Mouse (Mus musculus): Measurements from ENCODE around the gene Tmem131. TPM values are rescaled to one million over a fixed set of nuclear protein-coding genes. Genes with fewer than 3 reads are reported as not detected.

Gene Tmem131
- polyA plus RNA-seq, 1 experiment from 2014 or later = 11.4 TPM

DNA sequence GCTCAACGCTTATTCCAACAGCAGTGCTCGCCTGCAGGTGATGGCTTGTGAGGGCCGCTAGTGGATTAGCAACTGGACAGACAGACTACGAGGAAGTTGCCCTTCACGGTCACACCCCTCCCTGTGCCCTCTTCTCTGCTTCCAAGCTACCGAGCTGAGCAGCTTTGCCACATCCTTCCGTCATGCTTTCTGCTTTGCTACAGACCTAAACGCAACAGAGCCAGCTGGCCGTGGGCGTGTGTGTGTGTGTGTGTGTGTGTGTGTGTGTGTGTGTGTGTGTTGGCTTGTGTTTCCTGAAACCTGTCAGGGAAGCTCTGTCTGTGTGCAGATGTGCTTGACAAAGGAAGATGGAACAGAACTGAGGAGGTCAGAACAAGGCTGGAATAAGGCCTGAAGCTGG, 146.0 kb downstream of the Tmem131 start:
- no peaks in the 10 kb centered on the region for H3K4me1 ChIP-seq (ENCODE audit: control insufficient read depth, insufficient read depth, low read length)
- 84% methylated on average over 10 of the region's 10 CpGs for WGBS (ENCODE audit: insufficient replicate concordance)
- H3K27ac ChIP-seq (ENCODE audit: low read depth, low read length) = no peak overlapping the region
- no peak for ATAC-seq (replicated peaks; ENCODE audit: insufficient number of reproducible peaks, low FRiP score, low TSS enrichment)
- H3K27me3 ChIP-seq (ENCODE audit: control insufficient read depth, insufficient read depth, low read length) = no peaks in the 10 kb centered on the region
- peaks cover 41% of the 10 kb centered on the region for H3K36me3 ChIP-seq (ENCODE audit: control insufficient read depth, insufficient read depth, low read length)
- H3K4me3 ChIP-seq (ENCODE audit: low read depth, low read length) = no peak overlapping the region
- no peaks in the 10 kb centered on the region for H3K9me3 ChIP-seq (replicated peaks; ENCODE audit: control insufficient read depth, low read length)
- H3K4me2 ChIP-seq = no peak overlapping the region
- no peak overlapping the region for H3K9ac ChIP-seq (ENCODE audit: low read depth, low read length)

DNA sequence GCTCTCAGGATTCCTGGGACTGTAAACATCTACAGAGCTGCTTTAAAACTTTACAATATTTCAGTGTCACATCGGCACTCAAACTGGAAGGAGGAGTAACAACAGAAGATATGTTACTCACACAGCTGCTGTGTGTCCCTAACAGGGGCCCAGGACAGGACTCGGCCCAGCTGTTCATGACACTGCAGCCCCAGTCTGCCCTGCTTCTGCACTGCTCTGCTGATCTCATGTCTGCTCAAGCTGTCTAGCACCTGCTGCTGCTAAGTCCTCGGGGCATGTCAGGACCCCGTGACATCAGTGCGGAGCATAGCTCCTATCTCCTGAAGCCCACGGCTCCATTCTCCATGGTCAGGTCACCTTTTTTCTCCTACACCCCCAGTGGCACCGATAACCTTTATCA, 146.8 kb downstream of the Tmem131 start:
- H3K9ac ChIP-seq (ENCODE audit: low read depth, low read length) = no peak overlapping the region
- no peaks in the 10 kb centered on the region for H3K9me3 ChIP-seq (replicated peaks; ENCODE audit: control insufficient read depth, low read length)
- H3K27ac ChIP-seq (ENCODE audit: low read depth, low read length) = no peak overlapping the region
- no peak overlapping the region for H3K4me3 ChIP-seq (ENCODE audit: low read depth, low read length)
- no peaks in the 10 kb centered on the region for H3K27me3 ChIP-seq (ENCODE audit: control insufficient read depth, insufficient read depth, low read length)
- no peak for ATAC-seq (replicated peaks; ENCODE audit: insufficient number of reproducible peaks, low FRiP score, low TSS enrichment)
- 83% methylated on average over 7 of the region's 7 CpGs for WGBS (ENCODE audit: insufficient replicate concordance)
- H3K36me3 ChIP-seq (ENCODE audit: control insufficient read depth, insufficient read depth, low read length) = peaks cover 37% of the 10 kb centered on the region
- H3K4me2 ChIP-seq = no peak overlapping the region
- H3K4me1 ChIP-seq (ENCODE audit: control insufficient read depth, insufficient read depth, low read length) = no peaks in the 10 kb centered on the region

- no peaks in the 10 kb centered on the region for H3K4me1 ChIP-seq (ENCODE audit: control insufficient read depth, insufficient read depth, low read length)
- 83% methylated on average over 8 of the region's 8 CpGs for WGBS (ENCODE audit: insufficient replicate concordance)
- H3K27ac ChIP-seq (ENCODE audit: low read depth, low read length) = no peak overlapping the region
- H3K36me3 ChIP-seq (ENCODE audit: control insufficient read depth, insufficient read depth, low read length) = peaks cover 6% of the 10 kb centered on the region
- no peak overlapping the region for H3K4me3 ChIP-seq (ENCODE audit: low read depth, low read length)
- no peak for ATAC-seq (replicated peaks; ENCODE audit: insufficient number of reproducible peaks, low FRiP score, low TSS enrichment)
- H3K9ac ChIP-seq (ENCODE audit: low read depth, low read length) = no peak overlapping the region
- H3K4me2 ChIP-seq = no peak overlapping the region
- no peaks in the 10 kb centered on the region for H3K27me3 ChIP-seq (ENCODE audit: control insufficient read depth, insufficient read depth, low read length)
- no peaks in the 10 kb centered on the region for H3K9me3 ChIP-seq (replicated peaks; ENCODE audit: control insufficient read depth, low read length)
Observed at GRCm38 (mm10) chr1:36789416-36789815, 154.1 kb downstream of the Tmem131 start.

GRCm38 (mm10) chr1:36786377-36786776, 157.1 kb downstream of the Tmem131 start:
- Histone ChIP-seq H3K36me3 (ENCODE audit: control insufficient read depth, insufficient read depth, low read length) (no peaks in the 10 kb centered on the region), H3K27ac (ENCODE audit: low read depth, low read length) (no peak overlapping the region), H3K4me2 (no peak overlapping the region), H3K9ac (ENCODE audit: low read depth, low read length) (no peak overlapping the region), H3K9me3 (replicated peaks; ENCODE audit: control insufficient read depth, low read length) (no peaks in the 10 kb centered on the region), H3K4me3 (ENCODE audit: low read depth, low read length) (no peak overlapping the region), H3K27me3 (ENCODE audit: control insufficient read depth, insufficient read depth, low read length) (peaks cover 2% of the 10 kb centered on the region; the same call in 1 of the 2 replicates), H3K4me1 (ENCODE audit: control insufficient read depth, insufficient read depth, low read length) (peaks cover 2% of the 10 kb centered on the region; the same call in 1 of the 2 replicates)
- no peak for ATAC-seq (replicated peaks; ENCODE audit: insufficient number of reproducible peaks, low FRiP score, low TSS enrichment)
- 91% methylated on average over 7 of the region's 7 CpGs for whole genome bisulfite sequencing (ENCODE audit: insufficient replicate concordance)

DNA sequence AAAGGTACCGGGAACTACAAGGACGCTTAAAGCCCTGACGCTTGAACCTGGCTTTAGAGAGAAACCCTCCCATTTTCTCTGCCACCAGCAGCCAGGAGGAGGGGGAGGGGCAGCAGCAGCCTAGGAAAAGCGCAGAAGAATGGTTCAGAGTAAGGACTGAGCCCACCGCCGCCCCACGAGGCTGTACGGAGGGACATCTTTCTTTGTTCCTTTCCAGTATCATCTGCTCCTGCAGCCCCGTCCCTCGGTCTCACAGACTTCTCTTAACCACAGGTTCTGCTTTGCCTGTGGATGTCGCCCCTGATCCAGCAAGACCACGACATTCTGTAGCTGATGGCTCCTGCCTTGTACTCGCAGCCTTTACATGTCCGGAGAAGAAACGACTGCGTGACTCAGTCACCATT, 158.2 kb downstream of the Tmem131 start:
- peak overlapping the region; percentile 86 for H3K4me2 ChIP-seq
- ATAC-seq (replicated peaks; ENCODE audit: insufficient number of reproducible peaks, low FRiP score, low TSS enrichment) = no peak
- H3K9me3 ChIP-seq (replicated peaks; ENCODE audit: control insufficient read depth, low read length) = no peaks in the 10 kb centered on the region
- peak overlapping the region; percentile 62 for H3K9ac ChIP-seq (ENCODE audit: low read depth, low read length)
- WGBS (ENCODE audit: insufficient replicate concordance) = 4% methylated on average over 16 of the region's 16 CpGs
- H3K4me1 ChIP-seq (ENCODE audit: control insufficient read depth, insufficient read depth, low read length) = peaks cover 2% of the 10 kb centered on the region; the same call in 1 of the 2 replicates
- no peak overlapping the region for H3K27ac ChIP-seq (ENCODE audit: low read depth, low read length)
- H3K36me3 ChIP-seq (ENCODE audit: control insufficient read depth, insufficient read depth, low read length) = no peaks in the 10 kb centered on the region
- H3K4me3 ChIP-seq (ENCODE audit: low read depth, low read length) = peak overlapping the region; percentile 39
- peaks cover 2% of the 10 kb centered on the region; the same call in 1 of the 2 replicates for H3K27me3 ChIP-seq (ENCODE audit: control insufficient read depth, insufficient read depth, low read length)

- Histone ChIP-seq H3K27ac (ENCODE audit: low read depth, low read length) (no peak overlapping the region), H3K4me1 (ENCODE audit: control insufficient read depth, insufficient read depth, low read length) (peaks cover 2% of the 10 kb centered on the region; the same call in 1 of the 2 replicates), H3K4me2 (peak overlapping the region; percentile 86), H3K4me3 (ENCODE audit: low read depth, low read length) (peak overlapping the region; percentile 39), H3K36me3 (ENCODE audit: control insufficient read depth, insufficient read depth, low read length) (no peaks in the 10 kb centered on the region), H3K27me3 (ENCODE audit: control insufficient read depth, insufficient read depth, low read length) (peaks cover 2% of the 10 kb centered on the region; the same call in 1 of the 2 replicates), H3K9ac (ENCODE audit: low read depth, low read length) (peak overlapping the region; percentile 62), H3K9me3 (replicated peaks; ENCODE audit: control insufficient read depth, low read length) (no peaks in the 10 kb centered on the region)
- 4% methylated on average over 20 of the region's 20 CpGs for WGBS (ENCODE audit: insufficient replicate concordance)
- no peak for ATAC-seq (replicated peaks; ENCODE audit: insufficient number of reproducible peaks, low FRiP score, low TSS enrichment)
Observed at GRCm38 (mm10) chr1:36784365-36785134, 158.9 kb downstream of the Tmem131 start.

GRCm38 (mm10) chr1:36782476-36782875, 161.0 kb downstream of the Tmem131 start:
- Histone ChIP-seq H3K4me1 (ENCODE audit: control insufficient read depth, insufficient read depth, low read length) (peaks cover 2% of the 10 kb centered on the region; the same call in 1 of the 2 replicates), H3K4me2 (no peak overlapping the region), H3K27ac (ENCODE audit: low read depth, low read length) (no peak overlapping the region), H3K9ac (ENCODE audit: low read depth, low read length) (no peak overlapping the region), H3K27me3 (ENCODE audit: control insufficient read depth, insufficient read depth, low read length) (peaks cover 2% of the 10 kb centered on the region; the same call in 1 of the 2 replicates), H3K4me3 (ENCODE audit: low read depth, low read length) (no peak overlapping the region), H3K9me3 (replicated peaks; ENCODE audit: control insufficient read depth, low read length) (no peaks in the 10 kb centered on the region), H3K36me3 (ENCODE audit: control insufficient read depth, insufficient read depth, low read length) (no peaks in the 10 kb centered on the region)
- ATAC-seq (replicated peaks; ENCODE audit: insufficient number of reproducible peaks, low FRiP score, low TSS enrichment) = no peak
- WGBS (ENCODE audit: insufficient replicate concordance) = 66% methylated on average over 11 of the region's 11 CpGs

DNA sequence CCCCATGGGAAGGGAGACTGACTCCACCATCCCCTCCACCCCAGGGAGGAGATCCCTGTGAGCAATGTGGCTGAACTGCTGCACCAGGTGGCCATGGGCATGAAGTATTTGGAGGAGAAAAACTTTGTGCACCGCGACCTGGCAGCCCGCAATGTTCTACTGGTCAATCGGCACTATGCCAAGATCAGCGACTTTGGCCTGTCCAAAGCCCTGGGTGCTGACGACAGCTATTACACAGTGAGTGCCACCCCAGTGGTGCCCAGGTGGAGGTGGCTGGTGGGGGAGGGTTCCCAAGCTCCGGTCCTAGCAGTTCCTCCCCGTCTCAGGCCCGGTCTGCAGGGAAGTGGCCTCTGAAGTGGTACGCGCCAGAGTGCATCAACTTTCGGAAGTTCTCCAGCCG, 162.7 kb downstream of the Tmem131 start:
- no peak overlapping the region for H3K4me3 ChIP-seq (ENCODE audit: low read depth, low read length)
- peaks cover 2% of the 10 kb centered on the region; the same call in 1 of the 2 replicates for H3K27me3 ChIP-seq (ENCODE audit: control insufficient read depth, insufficient read depth, low read length)
- 81% methylated on average over 13 of the region's 13 CpGs for WGBS (ENCODE audit: insufficient replicate concordance)
- no peak for ATAC-seq (replicated peaks; ENCODE audit: insufficient number of reproducible peaks, low FRiP score, low TSS enrichment)
- H3K4me1 ChIP-seq (ENCODE audit: control insufficient read depth, insufficient read depth, low read length) = peaks cover 2% of the 10 kb centered on the region; the same call in 1 of the 2 replicates
- no peaks in the 10 kb centered on the region for H3K36me3 ChIP-seq (ENCODE audit: control insufficient read depth, insufficient read depth, low read length)
- H3K9ac ChIP-seq (ENCODE audit: low read depth, low read length) = no peak overlapping the region
- H3K9me3 ChIP-seq (replicated peaks; ENCODE audit: control insufficient read depth, low read length) = no peaks in the 10 kb centered on the region
- no peak overlapping the region for H3K4me2 ChIP-seq
- no peak overlapping the region for H3K27ac ChIP-seq (ENCODE audit: low read depth, low read length)
